Mouse (Mus musculus): ENCODE measurements at regions not wholly inside any gene's neighbourhood (a gene's known extent, or its start where the extent isn't known, plus 50 kb on each side); places are given as distances from the start of the nearest gene placed in this dataset.
"Not testable (repeated sequence)": the region's sequence is repeated elsewhere in the genome, so short reads cannot be mapped to it uniquely, and the experiment has no call there.

- Histone ChIP-seq H3K9ac (no peak overlapping the region), H3K9me3 (no peaks in the 10 kb centered on the region), H3K4me3 (no peak overlapping the region), H3K4me1 (no peaks in the 10 kb centered on the region), H3K36me3 (replicated peaks) (no peaks in the 10 kb centered on the region), H3K27me3 (replicated peaks) (no peaks in the 10 kb centered on the region), H3K4me2 (no peak overlapping the region), H3K27ac (no peak overlapping the region)
- WGBS: 94% methylated on average over 3 of the region's 3 CpGs
- no peak for ATAC-seq (replicated peaks)
Observed at GRCm38 (mm10) chr19:35034408-35034807, 112.2 kb downstream of the Kif20b start.

- no peak for ATAC-seq (replicated peaks)
- H3K4me2 ChIP-seq: no peak overlapping the region
- H3K9ac ChIP-seq: no peak overlapping the region
- no peaks in the 10 kb centered on the region for H3K9me3 ChIP-seq
- H3K27ac ChIP-seq: no peak overlapping the region
- no peak overlapping the region for H3K4me3 ChIP-seq
- WGBS: 76% methylated on average over 4 of the region's 4 CpGs
- no peaks in the 10 kb centered on the region for H3K27me3 ChIP-seq (replicated peaks)
- H3K4me1 ChIP-seq: no peaks in the 10 kb centered on the region
- H3K36me3 ChIP-seq (replicated peaks): no peaks in the 10 kb centered on the region
Observed at GRCm38 (mm10) chr19:35045576-35045975, 123.4 kb downstream of the Kif20b start.

DNA sequence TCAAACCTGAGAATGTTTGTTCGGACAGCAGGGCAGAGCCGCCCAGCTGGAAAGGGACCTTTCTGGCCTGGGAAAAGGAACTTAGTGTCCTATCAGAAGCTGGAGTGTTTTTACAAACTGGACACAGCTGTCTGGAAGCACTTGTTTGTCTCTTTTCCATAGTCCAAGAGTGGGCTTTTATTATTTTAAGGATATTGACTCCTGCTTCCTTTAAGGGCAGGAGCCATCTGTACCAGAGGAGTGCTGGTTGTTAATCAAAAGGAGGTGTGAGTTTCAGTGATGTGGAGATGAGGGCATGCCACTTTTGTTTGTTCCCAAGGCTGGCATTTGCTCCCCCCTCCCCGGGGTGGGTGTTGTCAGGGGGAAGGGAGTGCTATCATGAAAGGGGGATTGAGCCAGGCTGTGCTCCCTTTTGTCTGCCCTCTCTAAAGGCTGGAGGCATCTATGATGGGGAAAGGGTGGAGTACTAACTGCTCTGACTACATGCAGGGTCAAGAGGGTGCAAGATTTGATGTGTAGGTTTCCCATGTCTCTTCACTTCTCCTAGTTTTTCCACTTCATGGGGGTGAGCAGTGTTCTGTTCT lies 144.3 kb downstream of the Kif20b start:
- no peak for ATAC-seq (replicated peaks)
- no peaks in the 10 kb centered on the region for H3K27me3 ChIP-seq (replicated peaks)
- no peaks in the 10 kb centered on the region for H3K9me3 ChIP-seq
- H3K27ac ChIP-seq: no peak overlapping the region
- H3K4me2 ChIP-seq: no peak overlapping the region
- no peak overlapping the region for H3K9ac ChIP-seq
- no peak overlapping the region for H3K4me3 ChIP-seq
- 72% methylated on average over 3 of the region's 3 CpGs for WGBS
- H3K4me1 ChIP-seq: no peaks in the 10 kb centered on the region
- no peaks in the 10 kb centered on the region for H3K36me3 ChIP-seq (replicated peaks)

GRCm38 (mm10) chr19:35081126-35081525 lies 159.0 kb downstream of the Kif20b start:
- no peaks in the 10 kb centered on the region for H3K36me3 ChIP-seq (replicated peaks)
- WGBS: 36% methylated on average over 4 of the region's 4 CpGs
- H3K27me3 ChIP-seq (replicated peaks): no peaks in the 10 kb centered on the region
- no peaks in the 10 kb centered on the region for H3K4me1 ChIP-seq
- no peak overlapping the region for H3K4me2 ChIP-seq
- no peak overlapping the region for H3K4me3 ChIP-seq
- no peak overlapping the region for H3K9ac ChIP-seq
- H3K27ac ChIP-seq: no peak overlapping the region
- no peaks in the 10 kb centered on the region for H3K9me3 ChIP-seq
- ATAC-seq (replicated peaks): no peak

GRCm38 (mm10) chr19:35101244-35101643 lies 179.1 kb downstream of the Kif20b start:
- no peak overlapping the region for H3K27ac ChIP-seq
- no peaks in the 10 kb centered on the region for H3K36me3 ChIP-seq (replicated peaks)
- ATAC-seq (replicated peaks): no peak
- no peak overlapping the region for H3K4me2 ChIP-seq
- 8% methylated on average over 1 of the region's 1 CpGs for WGBS
- H3K4me3 ChIP-seq: no peak overlapping the region
- H3K9me3 ChIP-seq: no peaks in the 10 kb centered on the region
- H3K4me1 ChIP-seq: no peaks in the 10 kb centered on the region
- H3K9ac ChIP-seq: no peak overlapping the region
- no peaks in the 10 kb centered on the region for H3K27me3 ChIP-seq (replicated peaks)

GRCm38 (mm10) chr19:35114313-35114712 lies 192.2 kb downstream of the Kif20b start:
- Histone ChIP-seq H3K9ac (no peak overlapping the region), H3K4me1 (no peaks in the 10 kb centered on the region), H3K4me3 (no peak overlapping the region), H3K9me3 (no peaks in the 10 kb centered on the region), H3K36me3 (replicated peaks) (no peaks in the 10 kb centered on the region), H3K4me2 (no peak overlapping the region), H3K27ac (no peak overlapping the region), H3K27me3 (replicated peaks) (no peaks in the 10 kb centered on the region)
- ATAC-seq (replicated peaks): no peak
- 76% methylated on average over 2 of the region's 2 CpGs for WGBS

DNA sequence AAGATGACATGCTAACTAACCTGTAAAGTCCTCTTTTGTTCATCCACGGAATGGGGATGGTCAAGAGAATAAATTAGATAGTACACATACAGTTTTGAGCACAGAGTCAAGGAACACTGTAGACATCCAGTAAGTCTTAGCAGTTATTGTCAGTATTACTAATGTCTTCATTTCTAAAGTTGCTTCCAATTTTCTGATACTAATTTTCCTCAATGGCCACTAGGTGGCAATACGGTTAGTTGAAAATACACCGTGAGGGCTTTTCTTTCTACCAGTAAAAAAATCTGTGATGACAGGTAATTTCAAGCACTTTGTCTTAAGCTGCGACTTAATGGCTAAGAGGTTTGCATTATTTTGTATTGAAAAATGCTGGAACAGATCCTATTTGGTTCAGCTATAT lies 203.1 kb downstream of the Kif20b start:
- peak; percentile 60; the same call in 1 of the 2 replicates for ATAC-seq (replicated peaks)
- Histone ChIP-seq H3K4me3 (no peak overlapping the region), H3K9me3 (no peaks in the 10 kb centered on the region), H3K36me3 (replicated peaks) (no peaks in the 10 kb centered on the region), H3K9ac (no peak overlapping the region), H3K4me1 (no peaks in the 10 kb centered on the region), H3K27ac (no peak overlapping the region), H3K27me3 (replicated peaks) (no peaks in the 10 kb centered on the region), H3K4me2 (no peak overlapping the region)
- 18% methylated on average over 4 of the region's 4 CpGs for WGBS

- ATAC-seq (replicated peaks): no peak
- Histone ChIP-seq H3K27ac (no peak overlapping the region), H3K9me3 (no peaks in the 10 kb centered on the region), H3K27me3 (replicated peaks) (no peaks in the 10 kb centered on the region), H3K4me2 (no peak overlapping the region), H3K36me3 (replicated peaks) (no peaks in the 10 kb centered on the region), H3K4me3 (no peak overlapping the region), H3K4me1 (no peaks in the 10 kb centered on the region), H3K9ac (no peak overlapping the region)
- WGBS: 85% methylated on average over 12 of the region's 12 CpGs
Observed at GRCm38 (mm10) chr19:35126594-35127051, 204.5 kb downstream of the Kif20b start.

DNA sequence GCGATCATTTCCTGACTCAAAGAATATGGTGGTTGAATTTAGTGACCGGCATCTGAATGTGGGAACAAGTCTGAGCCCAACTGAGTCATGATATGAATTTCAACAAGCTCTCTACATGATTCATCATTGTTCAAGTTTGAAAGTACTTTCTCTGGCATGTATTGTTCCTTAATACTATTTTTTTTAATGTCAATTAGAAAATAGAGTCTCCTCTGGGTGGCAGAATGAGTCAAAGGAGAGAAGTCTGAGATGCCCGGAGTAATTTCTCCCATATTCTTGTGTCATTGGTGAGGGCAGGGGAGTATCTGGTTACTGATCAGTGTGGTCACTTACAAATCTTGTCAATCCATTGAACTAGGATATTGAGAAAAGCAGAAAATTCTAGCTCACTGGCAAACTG lies 205.9 kb downstream of the Kif20b start:
- no peak overlapping the region for H3K4me2 ChIP-seq
- H3K36me3 ChIP-seq (replicated peaks): no peaks in the 10 kb centered on the region
- no peak overlapping the region for H3K4me3 ChIP-seq
- no peak for ATAC-seq (replicated peaks)
- H3K4me1 ChIP-seq: no peaks in the 10 kb centered on the region
- H3K9ac ChIP-seq: no peak overlapping the region
- H3K27me3 ChIP-seq (replicated peaks): no peaks in the 10 kb centered on the region
- 83% methylated on average over 3 of the region's 3 CpGs for WGBS
- no peak overlapping the region for H3K27ac ChIP-seq
- H3K9me3 ChIP-seq: no peaks in the 10 kb centered on the region

DNA sequence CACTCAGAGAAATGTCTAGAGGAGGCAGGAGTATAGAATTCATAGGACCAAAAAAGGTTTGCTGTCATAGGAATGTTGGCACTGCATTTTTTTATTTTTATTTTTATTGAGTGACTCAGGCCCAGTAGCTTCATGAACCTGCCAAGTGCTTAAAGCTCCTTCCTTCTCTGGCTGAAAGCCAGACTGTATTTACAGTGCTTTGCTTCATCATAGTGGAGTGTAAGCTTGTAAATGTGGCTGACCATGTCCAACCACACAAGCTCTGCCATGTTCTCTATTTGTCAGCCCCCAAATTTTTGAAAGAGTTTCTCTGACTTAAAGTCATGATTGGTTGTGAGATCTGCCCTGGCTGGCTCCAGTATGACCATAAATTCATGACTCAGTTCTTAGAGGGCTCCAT lies 221.0 kb downstream of the Kif20b start:
- no peak overlapping the region for H3K9ac ChIP-seq
- H3K27me3 ChIP-seq (replicated peaks): no peaks in the 10 kb centered on the region
- H3K4me3 ChIP-seq: no peak overlapping the region
- H3K36me3 ChIP-seq (replicated peaks): no peaks in the 10 kb centered on the region
- H3K4me2 ChIP-seq: no peak overlapping the region
- no peaks in the 10 kb centered on the region for H3K4me1 ChIP-seq
- no peak overlapping the region for H3K27ac ChIP-seq
- no peaks in the 10 kb centered on the region for H3K9me3 ChIP-seq
- ATAC-seq (replicated peaks): no peak

- WGBS: 82% methylated on average over 2 of the region's 2 CpGs
- Histone ChIP-seq H3K9ac (no peak overlapping the region), H3K9me3 (no peaks in the 10 kb centered on the region), H3K27ac (no peak overlapping the region), H3K4me2 (no peak overlapping the region), H3K4me3 (no peak overlapping the region), H3K4me1 (no peaks in the 10 kb centered on the region), H3K36me3 (replicated peaks) (no peaks in the 10 kb centered on the region), H3K27me3 (replicated peaks) (no peaks in the 10 kb centered on the region)
- ATAC-seq (replicated peaks): no peak
Observed at GRCm38 (mm10) chr19:35143781-35144180, 221.6 kb downstream of the Kif20b start.

DNA sequence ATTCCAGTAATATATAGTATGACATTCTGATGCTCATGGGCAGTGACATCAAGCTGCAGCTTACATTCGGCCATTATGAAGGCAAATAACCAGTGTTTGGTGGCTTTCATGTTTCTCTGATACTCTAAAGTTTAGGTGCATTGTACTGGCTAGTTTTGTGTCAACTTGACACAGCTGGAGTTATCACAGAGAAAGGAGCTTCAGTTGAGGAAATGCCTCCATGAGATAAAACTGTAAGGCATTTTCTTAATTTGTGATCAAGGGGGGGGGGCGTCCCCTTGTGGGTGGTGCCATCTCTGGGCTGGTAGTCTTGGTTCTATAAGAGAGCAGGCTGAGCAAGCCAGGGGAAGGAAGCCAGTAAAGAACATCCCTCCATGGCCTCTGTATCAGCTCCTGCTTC lies 227.3 kb downstream of the Kif20b start:
- not testable (repeated sequence) for H3K4me3 ChIP-seq; H3K4me2 ChIP-seq; H3K27me3 ChIP-seq (replicated peaks); H3K9me3 ChIP-seq; H3K27ac ChIP-seq; H3K36me3 ChIP-seq (replicated peaks); ATAC-seq (replicated peaks); H3K9ac ChIP-seq; H3K4me1 ChIP-seq
- 88% methylated on average over 2 of the region's 2 CpGs for WGBS

- Histone ChIP-seq H3K4me2 (no peak overlapping the region), H3K9me3 (no peaks in the 10 kb centered on the region), H3K9ac (no peak overlapping the region), H3K4me1 (no peaks in the 10 kb centered on the region), H3K36me3 (replicated peaks) (no peaks in the 10 kb centered on the region), H3K27ac (no peak overlapping the region), H3K27me3 (replicated peaks) (no peaks in the 10 kb centered on the region), H3K4me3 (no peak overlapping the region)
- no peak for ATAC-seq (replicated peaks)
- 81% methylated on average over 6 of the region's 6 CpGs for WGBS
Observed at GRCm38 (mm10) chr19:35150780-35151725, 228.9 kb downstream of the Kif20b start.

All from midbrain, embryonic 15.5 days (tissue).